Mouse (Mus musculus) left cerebral cortex, postnatal 4 days (tissue): ENCODE measurements around the gene Tmc8. TPM values are rescaled to one million over a fixed set of nuclear protein-coding genes. Genes with fewer than 3 reads are reported as not detected.

Source experiments
- DNase-seq: peaks from one replicate; pipeline ENCODE4 v3.0.0-alpha.2; 2022
- intact Hi-C: fragments of 180-260 bp; cut with DNase I; formaldehyde crosslinking; loops from one replicate; pipeline ENCODE4 v1.15.1; 2025
- total RNA-seq, 2 experiments: library from RNA; stranded (reverse); gene quantifications; 2 replicates each; pipeline ENCODE4 v1.2.3; 2021

Gene Tmc8
- 1 to 10 TPM; 1.2 to 1.5 TPM for total RNA-seq

DNA sequence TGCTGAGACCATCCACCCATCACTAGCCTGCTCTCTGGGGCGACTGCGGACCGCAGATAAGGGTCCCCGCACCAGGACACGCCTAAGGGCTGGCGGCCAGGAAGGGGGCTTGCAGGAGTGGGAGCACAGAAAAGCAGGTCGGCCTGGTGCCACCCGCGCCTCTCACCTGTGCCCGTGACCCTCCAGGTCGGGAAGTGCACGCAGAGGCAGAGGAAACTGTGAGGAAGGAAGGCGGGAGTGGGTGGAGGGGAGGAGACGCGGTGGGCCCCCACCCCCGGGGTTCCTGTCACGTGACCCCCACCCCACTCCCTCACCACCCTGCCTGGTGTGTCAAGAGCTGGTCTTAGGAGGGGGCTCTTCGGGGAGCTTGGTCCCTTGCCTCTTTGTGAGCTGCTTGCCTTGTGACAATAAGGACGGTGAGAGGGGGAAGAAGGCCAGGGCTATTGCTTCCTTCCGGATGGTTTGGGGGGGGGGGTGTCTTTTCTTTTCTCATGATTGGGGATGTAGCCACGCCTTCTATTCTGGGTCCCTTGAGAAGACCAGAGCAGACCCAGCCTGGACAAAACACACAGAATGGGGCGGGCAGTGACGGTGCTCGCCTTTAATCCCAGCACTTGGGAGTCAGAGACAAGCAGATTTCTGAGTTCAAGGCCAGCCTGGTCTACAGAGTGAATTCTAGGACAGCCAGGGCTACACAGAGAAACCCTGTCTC lies at the start of gene Tmc8, which contains the start of gene Tmc6:
Gene Tmc8, plus strand, starts transcription at position 84 of the 712 bp plus-strand sequence.
Gene Tmc6, minus strand, starts transcription at position 206 of the 712 bp plus-strand sequence.
- intact Hi-C loops, result no loop called here
- DNase-seq, result no peak

DNA sequence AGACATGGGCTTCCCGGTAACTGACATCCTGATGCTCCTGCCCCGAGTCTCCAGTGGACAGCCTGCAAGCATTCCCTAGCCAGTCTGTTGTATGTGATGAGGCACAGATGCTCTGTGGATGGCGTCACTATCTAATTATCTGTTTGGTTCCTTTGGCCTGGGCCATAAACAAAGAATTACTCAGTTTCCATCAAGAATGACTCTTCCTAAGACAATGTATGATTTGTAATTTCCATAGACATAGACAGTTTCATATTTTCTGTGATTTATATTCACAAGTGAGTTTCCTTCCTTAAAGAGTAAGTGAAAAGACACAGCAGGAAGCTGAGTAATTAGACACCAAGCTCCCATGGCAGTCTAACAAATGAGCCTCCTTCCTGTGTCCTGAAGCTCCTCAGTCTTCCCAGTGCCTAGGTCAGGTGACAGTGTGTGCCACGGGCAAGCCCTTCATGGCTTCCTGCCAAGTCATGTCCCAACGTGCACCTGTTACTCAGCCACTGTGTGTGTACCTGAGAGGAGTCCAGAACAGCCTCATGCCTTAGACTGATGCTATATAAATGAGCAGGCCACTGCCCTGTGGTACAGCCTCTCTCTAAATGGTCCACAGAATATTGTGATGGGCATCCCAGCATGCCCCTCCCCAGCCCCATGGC lies 45.7 kb upstream of the Tmc8 start:
- no peak for DNase-seq
- intact Hi-C loops, result no loop called here

- no peak for DNase-seq
- intact Hi-C loops, result no loop called here
These were observed 43.8 kb upstream of the Tmc8 start for GRCm38 (mm10) chr11:117738123-117738522.

DNA sequence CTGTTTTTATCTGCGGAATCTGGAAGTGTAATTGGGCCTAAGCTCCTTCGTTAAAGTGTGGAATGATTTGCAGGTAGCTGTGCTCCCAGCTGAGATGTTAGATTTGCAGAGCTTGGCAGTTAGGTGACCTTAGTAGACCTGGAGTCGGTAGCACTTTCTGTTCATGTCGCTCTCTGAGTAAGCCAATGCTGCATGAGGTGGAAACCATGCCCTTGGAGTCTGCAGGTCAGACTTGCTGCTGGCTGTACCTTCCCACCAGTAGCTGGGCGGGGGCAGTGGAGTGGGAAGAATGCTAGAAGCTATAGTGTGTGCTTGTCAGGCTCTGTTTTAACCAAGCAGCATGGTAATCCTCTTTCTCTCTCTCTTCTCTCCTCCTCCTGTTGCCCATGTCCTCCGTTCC lies 40.7 kb upstream of the Tmc8 start:
- intact Hi-C loops, result no loop called here

GRCm38 (mm10) chr11:117742243-117742642 lies 39.6 kb upstream of the Tmc8 start:
- intact Hi-C loops, result no loop called here
- no peak for DNase-seq

More for the DNA sequence above, 40.7 kb upstream of the Tmc8 start:
- DNase-seq, result no peak

GRCm38 (mm10) chr11:117742715-117743114 lies 39.2 kb upstream of the Tmc8 start:
- intact Hi-C loops, result no loop called here
- DNase-seq, result no peak

- DNase-seq, result no peak
- intact Hi-C loops, result no loop called here
These were observed 38.3 kb upstream of the Tmc8 start for GRCm38 (mm10) chr11:117743454-117744030.

DNA sequence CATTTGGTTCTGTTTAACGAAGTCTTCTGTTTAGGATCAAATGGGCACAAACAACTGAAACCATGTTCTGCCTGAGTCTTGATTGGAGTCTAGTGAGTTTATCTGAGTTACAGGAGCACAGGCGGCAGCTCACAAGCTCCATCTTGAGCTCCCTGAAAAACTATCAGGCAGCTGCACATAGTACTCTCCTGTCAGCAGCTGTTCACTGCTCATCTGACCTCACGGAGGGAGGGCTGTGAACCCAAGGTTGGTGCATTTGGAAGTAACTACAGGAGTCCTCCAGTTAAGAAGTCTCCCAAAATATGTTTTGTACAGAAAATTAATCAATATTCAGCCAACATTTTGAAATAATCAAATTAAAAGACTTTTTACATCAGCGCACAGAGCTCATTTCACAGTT lies 33.2 kb upstream of the Tmc8 start:
- intact Hi-C loops, result no loop called here
- no peak for DNase-seq

DNA sequence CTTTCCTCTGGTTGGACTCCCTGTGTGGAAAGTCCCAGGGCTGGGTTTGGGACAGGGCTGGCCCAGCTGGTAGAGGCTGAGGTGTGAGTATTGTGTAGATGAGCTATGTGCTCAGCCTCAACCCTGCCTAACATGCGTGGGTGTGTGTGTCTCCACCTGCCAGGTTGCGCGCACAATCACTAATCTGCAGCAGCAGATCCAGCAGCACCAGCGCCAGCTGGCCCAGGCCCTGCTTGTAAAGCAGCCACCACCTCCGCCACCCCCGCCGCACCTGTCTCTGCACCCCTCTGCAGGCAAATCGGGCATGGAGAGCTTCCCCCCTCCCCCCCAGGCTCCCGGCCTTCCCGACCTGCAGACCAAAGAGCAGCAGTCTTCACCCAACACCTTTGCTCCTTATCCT lies 32.5 kb upstream of the Tmc8 start:
- no peak for DNase-seq
- intact Hi-C loops, result no loop called here

DNA sequence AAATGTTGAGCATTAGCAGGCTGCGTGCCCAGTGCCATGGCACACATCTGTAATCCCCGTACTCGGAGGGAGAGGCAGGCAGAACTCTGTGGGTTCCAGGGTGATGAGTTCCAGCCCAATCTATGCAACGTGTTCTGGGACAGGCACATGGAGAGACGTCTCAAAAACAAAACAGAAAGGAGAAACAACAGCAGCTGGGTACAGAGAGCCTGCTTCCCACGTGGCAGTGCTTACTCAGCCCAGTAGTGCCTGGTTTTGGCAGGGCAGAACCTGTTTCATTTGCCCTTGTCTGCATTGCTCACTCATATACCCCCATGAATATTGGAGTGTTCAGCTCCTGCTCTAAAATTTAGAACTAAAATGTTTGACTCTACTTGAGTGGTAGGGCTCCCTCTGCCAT lies 30.3 kb upstream of the Tmc8 start:
- intact Hi-C loops, result no loop called here

GRCm38 (mm10) chr11:117755891-117756290 lies 26.0 kb upstream of the Tmc8 start:
- intact Hi-C loops, result no loop called here
- DNase-seq, result no peak

More for the DNA sequence above, 30.3 kb upstream of the Tmc8 start:
- DNase-seq, result no peak

- peak; percentile 51 for DNase-seq
- intact Hi-C loops, result no loop called here
These were observed 22.6 kb upstream of the Tmc8 start for GRCm38 (mm10) chr11:117759267-117759666.

- intact Hi-C loops, result no loop called here
- DNase-seq, result peak; percentile 51
These were observed 21.3 kb upstream of the Tmc8 start for GRCm38 (mm10) chr11:117760374-117761119.

- DNase-seq, result no peak
- intact Hi-C loops, result no loop called here
These were observed 20.1 kb upstream of the Tmc8 start for GRCm38 (mm10) chr11:117761801-117762200.

- no peak for DNase-seq
- intact Hi-C loops, result no loop called here
These were observed 19.6 kb upstream of the Tmc8 start for GRCm38 (mm10) chr11:117762246-117762645.

GRCm38 (mm10) chr11:117764319-117764718 lies 17.6 kb upstream of the Tmc8 start:
- intact Hi-C loops, result no loop called here
- DNase-seq, result no peak

DNA sequence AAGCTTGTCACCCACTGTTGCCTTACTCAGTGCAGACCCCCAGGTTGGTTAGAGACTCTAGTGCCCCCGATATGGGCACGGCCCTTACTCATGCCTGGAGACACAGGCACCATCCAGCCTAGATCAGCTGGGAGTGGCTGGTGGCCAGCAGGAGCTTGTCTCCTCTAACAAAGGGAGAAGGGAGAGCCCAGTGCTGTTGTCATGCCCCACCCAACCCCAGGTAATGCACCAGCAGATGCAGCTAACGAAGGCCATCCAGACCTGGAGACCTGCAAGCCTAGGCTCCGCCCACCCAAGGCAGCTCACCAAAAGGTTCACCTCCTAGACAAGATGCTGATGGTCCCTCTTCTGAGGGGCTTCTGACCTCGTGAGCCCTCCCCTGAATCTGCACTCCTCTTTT lies 16.5 kb upstream of the Tmc8 start:
- intact Hi-C loops, result no loop called here
- no peak for DNase-seq

- intact Hi-C loops, result no loop called here
- DNase-seq, result no peak
These were observed 15.6 kb upstream of the Tmc8 start for GRCm38 (mm10) chr11:117766275-117766674.

GRCm38 (mm10) chr11:117768725-117769682 lies 12.9 kb upstream of the Tmc8 start:
- intact Hi-C loops, result no loop called here

GRCm38 (mm10) chr11:117769683-117770047 lies 12.2 kb upstream of the Tmc8 start:
- intact Hi-C loops, result no loop called here
- DNase-seq, result no peak

More at GRCm38 (mm10) chr11:117768725-117769682, 12.9 kb upstream of the Tmc8 start:
- DNase-seq, result peak; percentile 81
